Mouse (Mus musculus) liver, adult 2 months (tissue): Measurements from ENCODE around the gene Rpl12.

ENCODE experiments used
- CTCF ChIP-seq: fragments of 200-500 bp; IDR thresholded peaks from 2 replicates; pipeline ENCODE4 v1.5.1; 2011; ENCODE audit warnings: low read depth, low read length, control low read depth
- POLR2A ChIP-seq: fragments of 200-500 bp; IDR thresholded peaks from 2 replicates; pipeline ENCODE4 v1.6.1; 2011; ENCODE audit warnings: low read length, control low read depth; ENCODE audit not compliant: insufficient read depth; ENCODE audit errors: extremely low read depth

DNA sequence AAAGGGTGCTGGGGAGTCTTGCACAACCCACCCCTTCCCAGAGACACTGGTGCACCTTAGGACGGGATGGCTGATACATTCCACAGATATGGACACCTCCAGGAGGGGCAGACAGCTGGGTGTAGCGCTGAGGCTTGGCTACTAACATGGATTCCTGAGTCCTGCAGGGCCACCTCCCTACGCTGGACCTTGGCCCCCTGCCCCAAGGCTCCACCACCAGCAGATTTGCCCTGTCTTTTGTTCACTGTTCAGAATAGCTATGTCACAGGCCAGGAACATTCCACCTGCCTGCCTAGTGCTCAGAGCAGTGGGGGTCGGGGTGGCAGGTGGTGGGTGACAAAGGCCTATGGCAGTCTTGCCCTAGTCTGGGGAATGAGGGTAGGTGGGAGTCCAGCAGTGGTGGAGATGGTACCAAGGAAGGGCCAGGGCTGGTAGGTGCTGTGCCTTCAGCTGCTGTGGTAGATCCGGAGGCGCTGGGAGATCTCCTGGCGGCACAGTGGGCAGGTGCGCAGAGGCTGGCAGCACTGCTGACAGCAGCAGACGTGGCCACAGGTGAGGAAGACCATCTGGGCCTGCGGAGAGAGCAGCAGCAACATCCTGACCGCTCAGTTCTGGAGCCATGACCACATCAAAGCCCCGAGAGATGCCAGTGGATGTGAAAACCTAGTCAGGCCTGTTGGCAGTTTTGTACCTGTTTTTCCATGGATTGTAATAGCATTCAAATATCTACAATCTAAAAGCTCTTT, 34.9 kb upstream of the Rpl12 start:
- TF ChIP-seq CTCF (no peak), POLR2A (no peak)
